Mouse (Mus musculus): Measurements from ENCODE around the gene Ttc9.

The Ttc9 gene

DNA sequence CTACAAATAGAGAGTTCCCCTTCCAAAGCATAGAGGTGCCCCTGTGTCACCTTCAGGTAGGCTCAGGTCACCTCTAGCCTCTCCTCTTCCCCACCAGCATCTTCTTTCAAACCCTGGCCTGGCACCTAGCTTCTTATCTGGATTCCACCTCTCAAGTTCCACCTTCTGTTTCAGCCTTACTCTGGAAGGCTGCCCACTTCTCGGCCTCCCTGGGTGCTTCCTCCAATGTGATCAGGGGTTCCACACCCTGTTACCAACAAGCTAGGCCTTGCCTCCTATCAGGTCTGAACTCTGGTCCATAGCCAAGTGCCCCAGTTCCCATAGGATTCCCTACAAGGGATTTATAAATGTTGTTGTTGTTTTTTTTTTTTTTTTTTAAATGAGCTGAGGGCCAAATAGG, 26.3 kb downstream of the Ttc9 start:
- DNase-seq (ENCODE audit: low read depth in 2 of 2, low spot score in 2 of 2): no peak

DNA sequence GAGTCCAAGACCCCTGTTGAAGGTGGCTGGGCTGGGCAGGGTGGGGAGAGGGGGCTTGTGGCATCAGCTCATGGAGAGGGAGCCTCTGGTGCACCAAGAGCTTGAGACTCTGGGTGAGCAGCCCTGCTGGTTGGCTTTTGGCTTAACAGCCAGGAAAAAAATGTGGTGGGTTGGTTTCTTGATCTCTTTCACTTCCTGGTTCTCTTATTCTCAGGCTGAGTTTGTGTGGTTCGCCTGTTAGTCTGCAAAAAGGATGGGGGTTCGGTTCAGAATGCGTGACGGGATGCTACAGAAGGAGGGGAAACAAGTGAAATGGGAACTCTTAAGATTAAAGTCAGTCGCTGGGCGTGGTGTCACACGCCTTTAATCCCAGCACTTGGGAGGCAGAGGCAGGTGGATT, 27.0 kb downstream of the Ttc9 start:
- no peak for DNase-seq (ENCODE audit: low read depth in 2 of 2, low spot score in 2 of 2)

DNA sequence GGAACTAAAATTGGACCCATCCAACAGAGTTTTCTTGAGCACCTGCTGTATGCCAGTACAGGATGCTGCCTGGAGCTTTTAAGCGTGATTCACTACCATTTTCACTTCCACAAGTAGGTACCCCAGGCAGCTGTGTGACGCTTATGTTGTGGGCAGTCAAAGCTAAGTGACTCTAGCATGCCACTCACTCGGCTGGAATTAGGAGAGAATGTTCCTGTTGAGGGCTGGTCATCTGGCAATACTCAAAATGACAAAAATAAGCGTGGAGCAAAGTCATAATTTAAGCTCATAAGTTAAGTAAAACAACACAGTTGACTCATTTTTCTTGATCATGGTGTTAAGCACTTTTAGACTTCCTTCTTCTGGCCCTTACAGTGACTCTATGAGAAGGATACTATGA, 31.0 kb downstream of the Ttc9 start:
- DNase-seq (ENCODE audit: low read depth in 2 of 2, low spot score in 2 of 2): no peak

DNA sequence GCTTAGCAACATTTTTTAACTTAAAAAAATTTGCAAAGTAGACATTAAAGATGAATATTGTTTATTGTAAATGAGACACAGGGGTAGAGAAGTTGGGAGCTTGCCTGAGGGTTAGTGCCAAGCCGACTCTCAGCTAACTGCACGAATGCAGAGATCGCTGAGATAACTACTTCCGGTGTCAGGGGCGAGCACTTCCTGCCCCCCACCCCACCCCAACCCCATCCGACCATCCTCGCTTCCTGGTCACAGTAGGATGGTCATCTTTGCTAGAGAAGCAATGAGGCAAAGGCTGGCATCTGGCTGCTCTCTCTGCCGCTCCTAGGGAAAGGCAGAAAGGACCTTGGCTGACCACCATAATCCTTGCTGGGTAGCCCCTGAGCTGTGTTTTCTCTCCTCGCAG, 32.1 kb downstream of the Ttc9 start:
- DNase-seq (ENCODE audit: low read depth in 2 of 2, low spot score in 2 of 2): no peak

DNA sequence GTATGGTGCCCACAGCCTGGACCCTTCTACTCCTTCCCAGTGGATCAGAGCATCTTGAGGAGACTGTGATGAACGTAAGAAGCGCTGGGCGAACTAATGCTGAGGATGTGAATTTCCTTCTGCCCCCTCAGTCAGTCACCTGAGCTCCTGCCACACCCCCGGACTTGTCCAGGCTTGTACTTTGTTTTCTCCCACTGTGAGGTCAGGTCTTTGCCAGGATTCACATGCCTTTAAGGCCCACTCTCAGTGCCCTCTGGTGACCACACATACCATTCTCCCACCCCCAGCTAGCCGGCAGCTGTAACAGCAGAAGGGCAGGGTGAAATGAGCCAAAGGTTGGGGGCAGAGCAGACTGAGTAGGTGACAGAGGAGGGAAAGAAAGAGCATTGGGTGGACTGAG, 32.9 kb downstream of the Ttc9 start:
- no peak for DNase-seq (ENCODE audit: low read depth in 2 of 2, low spot score in 2 of 2)

DNA sequence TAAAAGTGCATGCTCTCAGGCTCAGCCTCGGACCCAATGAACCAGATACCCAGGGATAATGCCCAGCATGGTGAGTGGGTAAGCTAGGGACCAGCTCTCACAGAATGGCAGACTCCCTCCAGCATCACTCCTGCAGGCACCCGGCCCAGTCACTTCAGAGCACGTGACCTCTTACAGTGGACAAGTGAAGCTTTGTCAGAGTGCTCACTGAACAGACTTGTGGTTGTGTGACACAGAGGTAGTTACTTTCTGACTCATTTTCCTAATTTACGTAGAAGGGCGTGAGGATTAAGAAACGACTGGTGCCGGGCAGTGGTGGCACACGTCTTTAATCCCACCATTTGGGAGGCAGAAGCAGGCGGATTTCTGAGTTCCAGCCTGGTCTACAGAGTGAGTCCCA, 37.4 kb downstream of the Ttc9 start:
- no peak for DNase-seq (ENCODE audit: low read depth in 2 of 2, low spot score in 2 of 2)

DNA sequence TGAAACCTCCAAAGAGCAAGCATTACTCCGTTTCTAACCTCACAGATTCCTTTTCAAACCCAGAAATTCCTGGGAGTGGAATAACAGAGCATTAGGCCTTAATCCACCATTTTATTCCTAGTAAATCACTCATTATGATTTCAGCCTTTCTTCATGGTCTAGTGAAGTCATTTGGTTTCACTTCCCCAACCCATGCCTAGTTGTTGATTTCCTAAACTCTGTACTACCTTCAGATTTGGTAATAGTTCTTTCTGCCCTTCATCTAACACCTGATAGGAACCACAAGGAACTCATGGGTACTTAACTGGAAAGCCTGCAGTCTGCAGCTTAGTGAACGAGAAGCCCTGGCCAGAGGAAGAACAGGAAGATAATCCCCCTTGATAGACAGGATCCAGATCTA, 44.5 kb downstream of the Ttc9 start:
- no peak for DNase-seq (ENCODE audit: low read depth in 2 of 2, low spot score in 2 of 2)

DNA sequence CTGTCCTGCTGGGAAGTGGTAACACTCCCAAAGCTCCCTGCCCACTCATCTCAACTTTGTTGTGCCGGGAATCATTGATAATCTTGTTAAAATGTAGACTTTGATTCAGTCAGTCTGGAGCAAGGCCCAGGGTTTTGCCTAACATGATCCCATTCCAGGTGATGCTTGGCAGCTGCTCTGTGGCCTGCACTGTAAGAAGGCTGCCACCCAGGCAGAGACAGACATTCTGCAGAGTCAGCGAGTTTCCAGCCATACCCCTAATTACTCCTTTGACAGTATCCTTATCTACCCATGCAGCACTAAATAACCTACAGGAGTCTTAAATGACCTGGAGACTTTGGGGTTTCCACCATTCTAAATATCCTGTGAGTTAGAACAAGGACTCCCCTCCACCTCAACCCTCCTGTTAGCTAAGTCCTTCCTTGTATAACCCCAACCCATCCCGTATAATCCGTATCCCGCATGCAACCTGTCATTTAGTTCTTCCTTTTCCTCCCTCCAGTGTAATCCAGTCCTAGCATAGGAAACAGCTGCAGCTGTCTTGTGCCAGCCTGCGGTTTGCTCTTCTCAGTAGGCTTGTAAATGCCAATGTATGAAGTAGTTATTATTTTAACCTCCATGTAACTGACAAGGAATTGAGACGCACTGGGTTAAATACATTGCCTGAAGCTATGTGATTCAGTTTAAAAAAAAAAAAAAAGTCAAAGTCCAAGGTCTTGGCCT, 48.9 kb downstream of the Ttc9 start:
- DNase-seq (ENCODE audit: low read depth in 2 of 2, low spot score in 2 of 2): no peak

DNA sequence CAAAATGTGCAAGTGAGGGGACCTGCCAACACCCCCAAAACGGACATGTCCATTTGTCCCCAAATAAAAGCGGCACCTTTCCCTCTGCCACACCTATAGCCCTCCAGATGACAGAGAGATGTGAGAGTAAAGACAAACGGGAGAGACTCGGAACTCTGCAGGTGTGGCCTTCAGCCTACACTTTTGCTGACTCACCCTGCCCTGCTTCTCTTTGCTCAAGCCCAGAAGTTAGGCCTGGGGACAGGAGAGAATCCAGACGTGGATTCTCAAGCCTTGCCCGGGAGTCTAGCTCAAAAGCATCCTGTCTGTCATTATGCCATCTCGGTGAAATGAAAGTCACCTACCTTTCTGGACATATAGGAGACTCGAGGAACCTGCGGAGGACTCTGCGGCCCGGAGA, 52.3 kb downstream of the Ttc9 start:
- no peak for DNase-seq (ENCODE audit: low read depth in 2 of 2, low spot score in 2 of 2)

DNA sequence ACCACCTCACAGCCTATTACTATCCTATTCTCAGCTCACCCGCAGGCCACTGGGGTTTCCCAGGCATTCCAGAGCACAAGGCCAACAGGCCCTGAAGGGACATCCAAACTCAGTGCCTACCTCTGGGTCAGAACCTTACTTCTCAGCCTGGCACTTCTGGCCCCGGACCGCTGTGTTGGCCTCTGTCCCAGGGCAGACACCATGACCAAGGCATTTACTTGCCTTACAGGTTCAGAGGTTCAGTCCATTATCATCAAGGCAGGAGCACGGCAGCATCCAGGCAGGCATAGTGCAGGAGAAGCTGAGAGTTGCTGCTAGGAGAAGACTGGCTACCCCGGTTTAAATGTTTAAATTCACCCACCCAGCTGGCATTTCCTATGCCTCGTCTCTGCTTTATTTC, 53.0 kb downstream of the Ttc9 start:
- no peak for DNase-seq (ENCODE audit: low read depth in 2 of 2, low spot score in 2 of 2)

DNA sequence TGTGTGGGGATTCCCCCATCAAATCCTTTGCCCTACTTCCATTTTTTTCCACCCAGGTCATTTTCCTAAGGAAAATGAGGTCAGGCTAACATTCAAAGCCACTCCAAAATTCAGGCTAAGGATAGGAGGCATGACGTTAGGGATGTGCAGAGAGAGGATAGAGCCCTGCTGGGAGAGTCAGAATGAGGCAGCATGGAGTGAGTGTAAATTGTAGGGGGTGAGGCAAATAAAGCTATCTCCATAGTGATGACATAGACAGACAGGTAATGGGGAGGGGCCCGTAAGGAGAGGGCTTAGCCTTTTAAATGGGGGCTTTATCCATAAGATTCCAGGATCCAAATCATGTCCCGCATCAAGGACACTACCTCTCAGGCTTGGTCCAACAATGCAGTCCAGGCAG, 54.9 kb downstream of the Ttc9 start:
- DNase-seq (ENCODE audit: low read depth in 2 of 2, low spot score in 2 of 2): no peak

DNA sequence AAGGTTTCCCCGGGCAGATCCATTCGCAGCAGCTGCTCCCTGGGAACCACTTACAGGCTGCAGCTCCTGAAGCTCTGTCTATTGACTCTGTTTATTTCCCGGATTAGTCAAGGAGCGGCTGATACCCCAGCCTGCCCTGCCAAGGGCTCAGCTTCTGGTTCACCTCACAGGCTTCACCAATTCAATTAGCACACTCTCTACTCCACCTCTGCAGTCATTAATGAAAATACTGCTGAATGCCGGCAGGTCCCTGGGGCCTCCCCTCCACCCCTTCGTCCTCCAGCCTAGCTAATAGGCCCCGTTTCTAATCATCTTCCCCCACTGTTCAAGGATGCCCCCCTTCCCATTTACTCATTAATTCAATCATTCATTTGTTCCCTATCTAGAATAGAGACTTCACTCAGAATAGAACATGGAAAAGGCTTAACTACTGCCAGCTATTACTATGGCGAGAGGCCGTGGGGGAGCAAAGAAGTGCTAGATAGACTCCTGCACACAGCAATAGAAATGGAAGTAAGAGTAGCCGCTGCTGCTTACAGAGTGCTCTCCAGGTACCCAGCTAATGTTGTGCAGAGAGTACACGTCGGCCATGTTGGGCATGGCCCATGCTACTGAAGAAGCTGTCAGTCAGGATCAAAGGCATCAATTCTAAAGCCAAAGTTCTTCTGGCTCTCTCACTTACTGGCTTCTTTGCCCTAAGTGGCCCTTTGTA, 55.5 kb downstream of the Ttc9 start:
- DNase-seq (ENCODE audit: low read depth in 2 of 2, low spot score in 2 of 2): no peak

DNA sequence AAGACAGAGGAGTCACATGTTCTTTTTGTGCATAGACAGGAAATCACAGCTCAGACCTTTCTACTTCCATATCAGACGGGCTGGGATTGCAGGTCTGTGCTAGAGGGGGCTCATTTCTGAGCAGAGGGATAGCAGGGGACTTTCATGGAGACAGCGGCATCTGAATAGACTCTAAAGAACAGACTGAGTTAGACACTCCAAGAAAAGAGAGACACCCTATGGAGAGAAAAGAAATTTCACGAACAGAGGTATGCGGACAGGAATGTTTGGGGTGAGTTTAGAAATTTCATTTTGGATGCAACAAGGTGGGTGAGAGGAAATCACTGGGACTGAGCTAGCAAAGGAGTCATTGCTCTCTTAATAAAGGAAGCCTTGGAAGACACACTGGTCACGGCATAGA, 56.8 kb downstream of the Ttc9 start:
- no peak for DNase-seq (ENCODE audit: low read depth in 2 of 2, low spot score in 2 of 2)

DNA sequence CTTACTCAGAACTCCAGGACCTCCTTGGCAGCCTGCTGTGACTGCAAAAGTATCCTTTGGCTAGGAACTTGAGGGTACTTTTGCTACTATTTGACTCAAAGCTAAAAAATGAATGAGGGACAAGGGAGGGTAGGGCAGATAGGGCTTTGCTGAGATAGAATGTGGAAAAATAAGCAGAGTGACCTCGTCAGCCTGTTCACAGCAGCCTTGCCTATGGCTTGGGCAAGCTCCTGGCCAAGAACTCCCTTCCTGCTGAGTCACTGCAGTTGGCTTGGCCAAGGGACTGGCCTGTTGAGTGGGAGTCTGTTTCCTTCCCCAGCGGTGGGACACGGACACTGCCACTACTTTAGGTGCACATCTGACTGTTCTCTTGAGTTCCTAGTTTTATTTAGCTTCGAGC, 57.5 kb downstream of the Ttc9 start:
- DNase-seq (ENCODE audit: low read depth in 2 of 2, low spot score in 2 of 2): no peak

DNA sequence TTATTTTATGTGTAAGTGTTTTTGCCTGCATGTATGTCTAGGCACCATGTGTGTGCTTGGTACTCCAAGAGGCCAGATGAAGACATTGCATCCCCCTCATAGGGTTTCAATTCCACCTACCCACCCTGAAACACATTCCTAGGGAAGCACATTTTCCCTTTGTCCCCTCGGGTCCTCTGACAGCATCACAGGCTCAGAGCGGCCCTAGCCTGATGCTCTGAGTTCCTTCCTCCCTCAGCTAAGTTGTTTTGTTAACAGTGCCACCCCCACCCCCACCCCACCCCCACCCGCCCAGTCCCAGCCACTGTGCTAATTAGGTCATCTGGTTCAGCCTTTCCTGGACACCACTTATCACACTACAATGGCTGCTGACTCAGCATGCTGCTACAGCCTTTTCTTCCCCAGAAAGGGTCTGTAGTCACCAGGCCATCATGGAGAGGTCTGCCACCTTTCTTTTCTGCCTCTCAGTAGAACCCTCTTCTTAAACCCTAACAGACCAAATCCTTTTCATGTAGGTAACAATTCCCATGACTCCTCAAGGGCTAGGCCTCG, 58.5 kb downstream of the Ttc9 start:
- no peak for DNase-seq (ENCODE audit: low read depth in 2 of 2, low spot score in 2 of 2)

DNA sequence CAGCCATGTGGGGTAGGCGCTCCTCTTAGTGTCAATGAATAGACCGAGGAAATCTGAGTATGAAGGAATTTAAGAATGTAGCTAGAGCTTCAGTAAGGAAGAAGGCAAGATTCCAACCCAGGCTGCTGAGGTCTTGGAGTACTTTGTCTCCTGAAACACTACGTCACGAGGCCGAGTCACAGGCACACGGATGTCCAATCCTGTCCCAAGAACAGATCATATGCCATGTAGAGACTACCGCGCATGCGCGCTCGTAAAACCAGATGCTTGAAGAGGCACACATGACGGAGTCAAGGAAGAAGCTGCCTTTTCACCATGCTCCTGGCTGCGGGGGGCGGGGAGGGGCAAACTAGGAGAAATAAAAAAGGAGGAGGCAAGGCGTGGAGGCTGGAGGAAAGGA, 59.1 kb downstream of the Ttc9 start:
- no peak for DNase-seq (ENCODE audit: low read depth in 2 of 2, low spot score in 2 of 2)

DNA sequence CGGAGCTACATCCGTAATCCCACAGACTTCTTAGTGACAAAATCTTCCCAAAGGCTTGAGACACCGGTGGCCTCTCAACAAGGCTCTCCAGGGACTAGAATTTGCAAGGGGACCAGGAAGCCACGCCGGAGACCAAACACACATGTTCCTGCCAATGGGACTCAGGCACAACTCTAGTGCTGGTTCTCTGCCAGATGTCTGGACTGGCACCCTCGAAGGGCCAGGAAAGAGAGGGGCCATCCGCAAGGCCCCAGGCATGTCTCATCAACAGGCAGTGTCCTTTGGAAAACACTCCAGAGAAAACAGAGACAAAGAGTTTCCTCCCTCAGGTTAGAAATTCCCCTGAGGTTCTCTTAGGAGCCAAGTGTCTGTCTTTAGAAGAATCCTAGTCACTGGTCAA, 59.7 kb downstream of the Ttc9 start:
- DNase-seq (ENCODE audit: low read depth in 2 of 2, low spot score in 2 of 2): no peak

DNA sequence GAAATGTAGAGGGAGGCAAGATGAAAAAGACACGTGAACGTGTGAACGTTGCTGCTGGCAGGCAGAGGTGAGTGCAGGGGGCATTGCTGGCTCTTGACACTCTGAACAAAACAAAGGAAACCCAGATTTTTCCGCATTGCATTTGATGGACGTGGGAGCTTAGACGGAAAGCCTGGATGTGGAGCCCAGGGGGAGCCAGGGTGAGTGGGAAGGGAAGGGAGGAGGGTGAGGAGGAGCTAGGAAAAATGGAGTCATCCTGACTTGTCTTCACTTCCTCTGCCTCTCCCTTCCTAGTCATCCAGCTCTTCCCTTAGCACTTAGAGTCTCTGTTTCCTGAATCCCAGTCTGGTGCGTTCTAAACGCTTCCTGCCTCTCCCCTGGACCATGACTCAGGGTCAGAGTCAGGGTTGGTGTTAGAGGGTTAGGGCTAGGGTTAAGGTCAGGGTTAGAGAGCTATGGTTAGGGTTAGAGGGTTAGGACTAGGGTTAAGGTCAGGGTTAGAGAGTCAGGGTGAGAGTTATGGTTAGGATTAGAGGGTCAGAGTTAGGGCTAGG, 60.2 kb downstream of the Ttc9 start:
- no peak for DNase-seq (ENCODE audit: low read depth in 2 of 2, low spot score in 2 of 2)

DNA sequence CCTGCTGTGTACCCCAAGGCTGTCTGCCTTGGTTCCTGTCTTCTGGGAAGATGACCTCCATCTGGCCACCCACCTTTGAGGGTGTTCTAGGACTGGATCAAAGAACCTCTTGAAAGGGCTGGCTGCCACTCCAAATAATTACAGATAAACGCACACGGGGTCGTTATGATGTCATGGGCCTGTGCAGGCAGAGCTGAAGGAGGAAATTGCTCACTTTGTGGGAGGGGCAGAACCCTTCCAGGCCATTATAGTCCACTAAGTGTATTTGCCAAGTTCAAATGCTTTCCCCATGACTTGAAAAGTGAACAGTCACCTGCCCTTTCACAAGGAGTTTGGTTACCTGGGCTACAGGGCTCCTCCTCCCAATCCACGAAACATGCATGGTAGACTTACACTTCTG, 67.0 kb downstream of the Ttc9 start:
- DNase-seq (ENCODE audit: low read depth in 2 of 2, low spot score in 2 of 2): no peak

DNA sequence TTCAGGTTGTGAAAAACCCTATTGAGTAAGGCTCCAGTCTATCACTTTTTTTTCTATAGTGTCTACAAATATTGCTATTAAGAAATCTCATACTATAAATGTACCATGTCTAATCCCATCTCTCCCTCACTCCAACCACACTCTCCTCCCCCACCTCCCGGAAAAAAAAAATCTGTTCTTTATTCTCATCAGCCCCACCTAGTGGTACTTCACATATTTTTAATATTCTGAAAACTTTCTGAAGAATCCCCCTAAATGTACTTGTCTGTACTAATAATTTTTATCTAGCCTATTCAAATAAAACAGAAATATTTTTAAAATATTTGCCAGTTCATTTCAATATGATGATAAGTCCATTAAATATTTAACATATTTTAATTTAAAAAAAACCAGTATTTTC, 71.9 kb downstream of the Ttc9 start:
- no peak for DNase-seq (ENCODE audit: low read depth in 2 of 2, low spot score in 2 of 2)

DNA sequence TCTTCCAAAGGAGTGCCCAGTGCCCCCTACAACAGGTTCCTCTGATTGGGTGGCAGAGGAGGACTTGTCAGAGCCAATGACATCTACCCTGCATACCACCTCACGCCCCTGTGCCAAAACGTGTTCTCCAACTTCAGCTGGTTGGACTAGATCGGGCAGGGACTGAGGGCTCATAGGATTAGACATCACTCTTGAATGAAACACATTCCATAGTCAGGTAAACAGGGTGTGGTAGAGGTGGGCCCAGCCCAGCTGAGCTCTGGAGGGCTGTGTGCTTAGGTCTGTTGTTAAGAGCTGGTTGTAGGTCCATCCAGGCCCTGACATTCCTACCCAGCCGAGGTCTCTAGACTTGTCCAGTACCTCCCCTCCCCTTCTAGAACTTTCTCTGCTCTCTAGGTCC, 81.6 kb downstream of the Ttc9 start:
- no peak for DNase-seq (ENCODE audit: low read depth in 2 of 2, low spot score in 2 of 2)
